Mouse (Mus musculus) E14TG2a.4 (cell line): ENCODE measurements around the gene Cpa3.

ENCODE experiments used
- CTCF ChIP-seq: conservative IDR thresholded peaks from 2 replicates; pipeline ENCODE4 v1.5.1; 2014; ENCODE audit warnings: low read length
- NANOG ChIP-seq: IDR thresholded peaks from 2 replicates; pipeline ENCODE4 v1.6.1; 2014; ENCODE audit warnings: borderline replicate concordance, low read length, mixed read lengths

DNA sequence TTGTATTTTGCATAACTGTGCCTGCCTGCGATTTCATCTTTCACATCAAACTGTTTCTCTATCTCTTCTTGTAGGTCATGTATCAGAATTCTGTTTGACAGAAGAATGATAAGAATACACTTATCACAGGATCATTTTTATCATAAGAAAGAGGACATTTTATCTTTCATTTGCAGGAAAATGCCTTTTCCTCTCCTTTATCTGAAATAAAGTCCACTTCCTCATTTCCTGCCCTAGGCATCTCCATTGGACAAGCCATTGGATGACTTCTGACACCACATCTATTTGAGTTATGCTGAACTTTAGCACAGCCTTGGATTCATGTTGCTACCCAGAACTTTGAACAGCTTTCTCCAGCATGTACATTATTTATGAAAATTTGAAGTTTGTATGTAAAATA is 13.0 kb downstream of the Cpa3 start:
- no peak for TF ChIP-seq CTCF
- no peak for TF ChIP-seq NANOG
